Mouse (Mus musculus): ENCODE measurements around the gene Gpx8.

- no peak for TF ChIP-seq MAFK (IDR thresholded peaks at IDR 0.05; ENCODE audit: borderline replicate concordance, low read depth, low read length)
- no peak for TF ChIP-seq MEF2A (IDR thresholded peaks at IDR 0.05; ENCODE audit: extremely low read depth, insufficient replicate concordance, low read depth, low read length, poor library complexity, severe bottlenecking)
- TF ChIP-seq POLR2A (IDR thresholded peaks at IDR 0.05; ENCODE audit: control insufficient read depth in 1 of 2, insufficient read depth in 1 of 2, low read depth in 1 of 2, low read length in 2 of 2, poor library complexity in 1 of 2): no peak
- no peak for TF ChIP-seq EP300 (IDR thresholded peaks at IDR 0.05; ENCODE audit: low read depth in 1 of 2, low read length in 2 of 2)
- TF ChIP-seq USF1 (IDR thresholded peaks at IDR 0.05; ENCODE audit: low read depth, low read length): no peak
- TF ChIP-seq ZC3H11A (IDR thresholded peaks at IDR 0.05; ENCODE audit: low read depth, low read length): no peak
- TF ChIP-seq NRF1 (IDR thresholded peaks at IDR 0.05; ENCODE audit: insufficient read depth, low read depth, low read length, poor library complexity, severe bottlenecking): no peak
- TF ChIP-seq CTCF (IDR thresholded peaks at IDR 0.05 in 2 of 3, conservative IDR thresholded peaks at IDR 0.05 in 1 of 3; ENCODE audit: control insufficient read depth in 1 of 3, insufficient read depth in 1 of 3, low read depth in 2 of 3, low read length in 3 of 3, poor library complexity in 1 of 3, severe bottlenecking in 1 of 3): no peak
- no peak for TF ChIP-seq TAL1 (IDR thresholded peaks at IDR 0.05; ENCODE audit: low read length)
- no peak for TF ChIP-seq E2F4 (IDR thresholded peaks at IDR 0.05; ENCODE audit: borderline replicate concordance, low read depth, low read length)
- TF ChIP-seq MAX (IDR thresholded peaks at IDR 0.05; ENCODE audit: low read length): no peak
- TF ChIP-seq POLR2AphosphoS2 (IDR thresholded peaks at IDR 0.05; ENCODE audit: low read length): no peak
- no peak for TF ChIP-seq ETS1 (IDR thresholded peaks at IDR 0.05; ENCODE audit: low read depth, low read length)
- no peak for TF ChIP-seq GATA1 (IDR thresholded peaks at IDR 0.05; ENCODE audit: low read depth, low read length)
Observed at GRCm38 (mm10) chr13:113047018-113047417, 808 bp upstream of the Gpx8 start.

Measured in MEL (cell line).